Comparison of ENCODE assay signal across 13 mouse cellular contexts in the genomic region with DNA sequence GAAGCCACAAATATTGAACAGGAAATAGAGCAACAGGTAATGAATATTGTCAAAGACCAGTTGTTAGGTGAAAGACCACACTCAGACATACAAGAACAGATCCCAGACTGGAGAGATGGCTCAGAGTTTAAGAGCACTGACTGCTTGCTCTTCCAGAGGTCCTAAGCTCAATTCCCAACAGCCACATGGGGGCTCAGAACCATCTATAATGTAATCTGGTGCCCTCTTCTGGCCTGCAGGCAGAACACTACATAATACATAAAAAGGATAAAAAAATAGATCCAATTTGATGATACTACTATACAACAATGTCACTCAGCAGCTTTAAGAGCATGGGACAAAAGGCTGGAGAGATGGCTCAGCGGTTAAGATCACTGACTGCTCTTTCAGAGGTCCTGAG. TPM values are rescaled to one million over a fixed set of nuclear protein-coding genes. Genes with fewer than 3 reads are reported as not detected.
A peak's percentile ranks its signal among the peaks of the same experiment; 100 is the strongest.
DNase-seq lines count a peak whose midpoint lies in the region; ATAC-seq and TF ChIP-seq lines count a peak whose summit lies in the region.
"Had no signal": no experiment of that assay in that cellular context is flagged by ENCODE, and none has a peak within 500 bp of the region (broad histone marks: within the 10 kb centered on the region; RNA-seq: fewer than 3 reads in every experiment).

No protein-coding gene starts in this region.

- POLR2A ChIA-PET in Patski (lab: Charles Lee): interaction anchor here (0.7 kb wide), 1 partner anchor 59 kb away, joined by 3 read pairs; no protein-coding TSS in a partner anchor

- no peak overlapping the region for H3K27ac ChIP-seq in gastrocnemius, adult 2 months
- no peak overlapping the region for H3K27ac ChIP-seq in lung, postnatal 0 days (ENCODE audit: low read length)
- H3K27ac ChIP-seq in forebrain, embryonic 12.5 days: no peak overlapping the region
- H3K27ac ChIP-seq: embryonic facial prominence, embryonic 12.5 days; intestine, embryonic 15.5 days; limb, embryonic 13.5 days had no signal

- CTCF ChIA-PET in Patski (lab: Charles Lee): interaction anchor here (0.9 to 2.6 kb wide), 3 partner anchors 9 to 21 kb away, joined by 3 to 10 read pairs (median 4); no protein-coding TSS in a partner anchor

- no peak for TF ChIP-seq EP300 in lung, postnatal 0 days (IDR thresholded peaks at IDR 0.05)

- WGBS in lung, postnatal 0 days: 49% methylated on average over 1 of the region's 1 CpGs
- WGBS in lung, adult 2 months: 56% methylated on average over 1 of the region's 1 CpGs
- 39% methylated on average over 1 of the region's 1 CpGs for WGBS in forebrain, embryonic 12.5 days

- no peak for TF ChIP-seq POLR2A in lung, adult 2 months (IDR thresholded peaks at IDR 0.05; ENCODE audit: borderline replicate concordance, extremely low read depth, low read depth, low read length)

- intact Hi-C loops in gastrocnemius, adult 2 months (cut with DNase I): no loop called here
- intact Hi-C loops in left cerebral cortex, postnatal 10 days (cut with DNase I): no loop called here

- no peaks in the 10 kb centered on the region for H3K4me1 ChIP-seq in lung, postnatal 0 days (ENCODE audit: insufficient read depth, low read depth, low read length)
- H3K4me1 ChIP-seq in lung, adult 2 months (ENCODE audit: control insufficient read depth, insufficient read depth, low read length): no peaks in the 10 kb centered on the region
- peaks cover 9% of the 10 kb centered on the region for H3K4me1 ChIP-seq in forebrain, embryonic 12.5 days
- H3K4me1 ChIP-seq: embryonic facial prominence, embryonic 12.5 days; intestine, embryonic 15.5 days had no signal

- peak; percentile 53 for TF ChIP-seq CTCF in gastrocnemius, adult 2 months (IDR thresholded peaks at IDR 0.05)
- peak; percentile 73 for TF ChIP-seq CTCF in lung, postnatal 0 days (IDR thresholded peaks at IDR 0.05)
- no peak for TF ChIP-seq CTCF in lung, adult 2 months (IDR thresholded peaks at IDR 0.05; ENCODE audit: insufficient read depth, low read length)
- peak; percentile 70 for TF ChIP-seq CTCF in Patski (IDR thresholded peaks at IDR 0.05)

- no peak overlapping the region for H3K4me2 ChIP-seq in lung, postnatal 0 days (replicated peaks; ENCODE audit: low read depth, low read length)
- no peak overlapping the region for H3K4me2 ChIP-seq in forebrain, embryonic 12.5 days
- H3K4me2 ChIP-seq: embryonic facial prominence, embryonic 12.5 days; intestine, embryonic 15.5 days; limb, embryonic 13.5 days had no signal

- H3K36me3 ChIP-seq in lung, postnatal 0 days (ENCODE audit: insufficient read depth, low read length): peaks cover 10% of the 10 kb centered on the region; the same call in 1 of the 2 replicates
- peaks cover 17% of the 10 kb centered on the region for H3K36me3 ChIP-seq in forebrain, embryonic 12.5 days (replicated peaks)

- no peaks in the 10 kb centered on the region for H3K9me3 ChIP-seq in lung, postnatal 0 days (ENCODE audit: low read length)
- no peaks in the 10 kb centered on the region for H3K9me3 ChIP-seq in forebrain, embryonic 12.5 days
- H3K9me3 ChIP-seq: embryonic facial prominence, embryonic 12.5 days; intestine, embryonic 15.5 days; limb, embryonic 13.5 days had no signal

- in situ Hi-C loops in Patski (cut with MboI; ENCODE audit: low pct_unique_long_range_greater_than_20kb): no loop called here

- no peak overlapping the region for H3K9ac ChIP-seq in lung, postnatal 0 days (replicated peaks; ENCODE audit: low read depth)
- no peak overlapping the region for H3K9ac ChIP-seq in forebrain, embryonic 12.5 days
- H3K9ac ChIP-seq: embryonic facial prominence, embryonic 12.5 days; intestine, embryonic 15.5 days; limb, embryonic 13.5 days had no signal

- no peak for ATAC-seq in lung, postnatal 0 days
- ATAC-seq in Patski: no peak
- ATAC-seq in megakaryocyte progenitor cell, adult 5-6 weeks (replicated peaks; ENCODE audit: poor library complexity): 0 out of 2 replicates have a peak, but pooled peaks have one; percentile 29
- ATAC-seq in forebrain, embryonic 12.5 days (ENCODE audit: low FRiP score): no peak
- ATAC-seq: intestine, embryonic 15.5 days had no signal

- H3K27me3 ChIP-seq in lung, postnatal 0 days (replicated peaks; ENCODE audit: insufficient read depth, low read length): no peaks in the 10 kb centered on the region
- H3K27me3 ChIP-seq in Patski: no peaks in the 10 kb centered on the region
- no peaks in the 10 kb centered on the region for H3K27me3 ChIP-seq in forebrain, embryonic 12.5 days
- H3K27me3 ChIP-seq: embryonic facial prominence, embryonic 12.5 days; intestine, embryonic 15.5 days; limb, embryonic 13.5 days had no signal

- H3K4me3 ChIP-seq in gastrocnemius, adult 2 months: no peak overlapping the region
- no peak overlapping the region for H3K4me3 ChIP-seq in lung, postnatal 0 days (ENCODE audit: low read depth, low read length)
- no peak overlapping the region for H3K4me3 ChIP-seq in lung, adult 2 months (replicated peaks; ENCODE audit: extremely low read depth, low read depth, low read length)
- no peak overlapping the region for H3K4me3 ChIP-seq in forebrain, embryonic 12.5 days (replicated peaks)
- H3K4me3 ChIP-seq: embryonic facial prominence, embryonic 12.5 days; intestine, embryonic 15.5 days; limb, embryonic 13.5 days had no signal

- DNase-seq in gastrocnemius, adult 2 months: no peak
- DNase-seq in gastrocnemius, postnatal 10 days: no peak
- DNase-seq in lung, postnatal 0 days (ENCODE audit: low spot score): peak; percentile 69
- DNase-seq in lung, adult 2 months: no peak
- DNase-seq in Patski (ENCODE audit: low read depth, low spot score): no peak
- DNase-seq in left cerebral cortex, postnatal 10 days (ENCODE audit: extremely low spot score in 1 of 2, low spot score in 2 of 2): no peak
- DNase-seq: heart, adult 18-20 months; spleen, adult 18-20 months had no signal

RNA-seq across cellular contexts. Expression of a gene that starts 4.7 kb away (rescaled TPM):
- 10 to 100 TPM; 20.3 to 21.7 TPM for total RNA-seq in gastrocnemius, adult 2 months (2021)
- total RNA-seq in gastrocnemius, postnatal 10 days (2021): 10 to 100 TPM; 26.6 to 33.0 TPM
- polyA plus RNA-seq in lung, postnatal 0 days (2015; fragmentation: Nextera tagmentation; extraction: Ambion mirVana): 19.8 and 20.0 TPM in 2 replicates
- polyA plus RNA-seq in lung, adult 2 months (2012; rRNA removed): 30.3 and 41.1 TPM in 2 replicates
- 71.9 TPM for polyA plus RNA-seq in Patski (2021)
- total RNA-seq in megakaryocyte progenitor cell, adult 5-6 weeks (2015): 53.8 and 60.5 TPM in 2 replicates
- total RNA-seq in megakaryocyte progenitor cell, adult 5-6 weeks (2017): 30.0 and 37.9 TPM in 2 replicates
- polyA plus RNA-seq in forebrain, embryonic 12.5 days (2016; fragmentation: Nextera tagmentation; extraction: Ambion mirVana): 67.9 and 73.9 TPM in 2 replicates
- 10 to 100 TPM; 70.4 to 75.8 TPM for total RNA-seq in left cerebral cortex, postnatal 10 days (2021)

RNA-seq across cellular contexts. Expression of a gene that starts 5.6 kb away (rescaled TPM):
- total RNA-seq in gastrocnemius, adult 2 months (2021): 10 to 100 TPM; 42.4 to 62.9 TPM
- total RNA-seq in gastrocnemius, postnatal 10 days (2021): 10 to 100 TPM; 42.5 to 45.1 TPM
- 46.4 and 49.8 TPM in 2 replicates for polyA plus RNA-seq in lung, postnatal 0 days (2015; fragmentation: Nextera tagmentation; extraction: Ambion mirVana)
- polyA plus RNA-seq in lung, adult 2 months (2012; rRNA removed): 16.2 and 23.0 TPM in 2 replicates
- polyA plus RNA-seq in Patski (2021): 81.9 TPM
- total RNA-seq in megakaryocyte progenitor cell, adult 5-6 weeks (2015): 43.3 and 45.4 TPM in 2 replicates
- total RNA-seq in megakaryocyte progenitor cell, adult 5-6 weeks (2017): 54.4 and 60.1 TPM in 2 replicates
- 50.2 and 52.8 TPM in 2 replicates for polyA plus RNA-seq in forebrain, embryonic 12.5 days (2016; fragmentation: Nextera tagmentation; extraction: Ambion mirVana)
- 10 to 100 TPM; 54.9 to 55.0 TPM for total RNA-seq in left cerebral cortex, postnatal 10 days (2021)

RNA-seq across cellular contexts. Expression of a gene that starts 35.7 kb away (rescaled TPM):
- 1 to 10 TPM; 2.1 to 3.3 TPM for total RNA-seq in gastrocnemius, adult 2 months (2021)
- total RNA-seq in gastrocnemius, postnatal 10 days (2021): 1 to 10 TPM; 2.3 to 3.0 TPM
- 43.0 and 44.5 TPM in 2 replicates for polyA plus RNA-seq in lung, postnatal 0 days (2015; fragmentation: Nextera tagmentation; extraction: Ambion mirVana)
- polyA plus RNA-seq in lung, adult 2 months (2012; rRNA removed): 18.8 and 28.6 TPM in 2 replicates
- polyA plus RNA-seq in Patski (2021): 36.5 TPM
- 42.9 and 50.8 TPM in 2 replicates for total RNA-seq in megakaryocyte progenitor cell, adult 5-6 weeks (2015)
- total RNA-seq in megakaryocyte progenitor cell, adult 5-6 weeks (2017): 25.3 and 28.7 TPM in 2 replicates
- 52.9 and 54.1 TPM in 2 replicates for polyA plus RNA-seq in forebrain, embryonic 12.5 days (2016; fragmentation: Nextera tagmentation; extraction: Ambion mirVana)
- 10 to 100 TPM; 11.4 to 12.3 TPM for total RNA-seq in left cerebral cortex, postnatal 10 days (2021)

RNA-seq across cellular contexts. Expression of a gene that starts 37.6 kb away (rescaled TPM):
- total RNA-seq in gastrocnemius, adult 2 months (2021): 1 to 10 TPM in 1 of 2 experiments, under 1 TPM in 1; 0.97 to 1.5 TPM
- total RNA-seq in gastrocnemius, postnatal 10 days (2021): 1 to 10 TPM in 1 of 2 experiments, under 1 TPM in 1; 0.40 to 1.3 TPM
- 2.6 and 2.9 TPM in 2 replicates for polyA plus RNA-seq in lung, postnatal 0 days (2015; fragmentation: Nextera tagmentation; extraction: Ambion mirVana)
- 5.4 and 5.9 TPM in 2 replicates for polyA plus RNA-seq in lung, adult 2 months (2012; rRNA removed)
- polyA plus RNA-seq in Patski (2021): 0.14 TPM
- not detected in 2 replicates for total RNA-seq in megakaryocyte progenitor cell, adult 5-6 weeks (2015)
- 0.81 TPM in 1 of 2 replicates, not detected in the other for total RNA-seq in megakaryocyte progenitor cell, adult 5-6 weeks (2017)
- 0.58 and 0.97 TPM in 2 replicates for polyA plus RNA-seq in forebrain, embryonic 12.5 days (2016; fragmentation: Nextera tagmentation; extraction: Ambion mirVana)
- total RNA-seq in left cerebral cortex, postnatal 10 days (2021): 1 to 10 TPM in 1 of 2 experiments, under 1 TPM in 1; 0.83 to 2.0 TPM
- polyA plus RNA-seq: limb, embryonic 13.5 days had no signal

RNA-seq across cellular contexts. Expression of a gene that starts 56.6 kb away (rescaled TPM):
- 1 to 10 TPM; 6.3 to 6.4 TPM for total RNA-seq in gastrocnemius, adult 2 months (2021)
- total RNA-seq in gastrocnemius, postnatal 10 days (2021): 1 to 10 TPM; 5.0 to 6.1 TPM
- polyA plus RNA-seq in lung, postnatal 0 days (2015; fragmentation: Nextera tagmentation; extraction: Ambion mirVana): 42.3 and 48.1 TPM in 2 replicates
- 88.4 and 113 TPM in 2 replicates for polyA plus RNA-seq in lung, adult 2 months (2012; rRNA removed)
- polyA plus RNA-seq in Patski (2021): 40.0 TPM
- 27.5 and 28.6 TPM in 2 replicates for total RNA-seq in megakaryocyte progenitor cell, adult 5-6 weeks (2015)
- 28.8 and 29.6 TPM in 2 replicates for total RNA-seq in megakaryocyte progenitor cell, adult 5-6 weeks (2017)
- polyA plus RNA-seq in forebrain, embryonic 12.5 days (2016; fragmentation: Nextera tagmentation; extraction: Ambion mirVana): 17.1 and 18.1 TPM in 2 replicates
- 10 to 100 TPM; 12.1 to 13.3 TPM for total RNA-seq in left cerebral cortex, postnatal 10 days (2021)
